Mouse (Mus musculus) spleen, adult 2 months (tissue): Measurements from ENCODE around the gene Tbc1d17.

ENCODE experiments used
- CTCF ChIP-seq: fragments of 200-500 bp; IDR thresholded peaks from 2 replicates; pipeline ENCODE4 v1.5.1; 2011; ENCODE audit warnings: mild to moderate bottlenecking, inconsistent platforms; ENCODE audit not compliant: insufficient read depth, insufficient read length, insufficient replicate concordance; ENCODE audit errors: extremely low read depth
- POLR2A ChIP-seq: fragments of 200-500 bp; IDR thresholded peaks from 2 replicates; pipeline ENCODE4 v1.6.1; 2011; ENCODE audit warnings: low read depth, low read length, inconsistent platforms

- TF ChIP-seq CTCF, result no peak
- TF ChIP-seq POLR2A, result no peak
These were observed 4.2 kb upstream of the Tbc1d17 start for GRCm38 (mm10) chr7:44853065-44853464.
